Mouse (Mus musculus) C2C12 (cell line): Measurements from ENCODE around the gene Csnk1g1.

Experiments used
- CTCF ChIP-seq: IDR thresholded peaks from one replicate; pipeline ENCODE4 v1.5.1; 2011; ENCODE audit not compliant: control insufficient read depth, insufficient read depth, insufficient read length
- USF1 ChIP-seq: IDR thresholded peaks from one replicate; pipeline ENCODE4 v1.6.1; 2011; ENCODE audit warnings: low read depth, mild to moderate bottlenecking, control low read depth, moderate library complexity

DNA sequence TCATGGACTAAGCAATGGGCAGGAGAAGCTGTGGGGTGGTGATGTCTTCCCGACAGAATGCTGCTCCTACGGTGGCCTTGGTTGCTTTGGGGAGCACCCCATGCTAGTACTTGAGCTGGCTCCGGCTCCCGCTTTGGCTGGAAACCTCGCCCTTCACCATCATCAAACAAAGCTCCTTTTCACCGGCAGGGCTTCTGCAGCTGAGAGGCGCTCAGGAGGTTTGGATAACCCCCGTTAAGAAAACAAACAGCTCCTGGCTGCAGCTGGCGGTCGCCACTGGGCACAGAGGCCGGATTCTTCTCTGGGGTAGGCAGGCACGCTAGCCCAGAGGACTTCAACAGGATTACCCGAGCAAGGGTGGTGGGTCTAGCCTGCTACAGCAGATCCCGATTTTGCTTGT lies 169.8 kb downstream of the Csnk1g1 start:
- TF ChIP-seq CTCF (no peak), USF1 (no peak)
